Mouse (Mus musculus) layer of hippocampus, postnatal 10 days (tissue): Measurements from ENCODE around the gene Sema4b. TPM values are rescaled to one million over a fixed set of nuclear protein-coding genes. Genes with fewer than 3 reads are reported as not detected.

Experiments
- DNase-seq, 2 experiments: peaks; one replicate each; pipeline ENCODE4 v3.0.0; 2021; ENCODE audit warnings: low spot score in 2 of 2
- total RNA-seq, 2 experiments: library from RNA; stranded (reverse); gene quantifications; 2 replicates each; pipeline ENCODE4 v1.2.3; 2021

Sema4b gene
- total RNA-seq, 2 experiments from 2014 or later, result 30.4 to 30.7 TPM

DNA sequence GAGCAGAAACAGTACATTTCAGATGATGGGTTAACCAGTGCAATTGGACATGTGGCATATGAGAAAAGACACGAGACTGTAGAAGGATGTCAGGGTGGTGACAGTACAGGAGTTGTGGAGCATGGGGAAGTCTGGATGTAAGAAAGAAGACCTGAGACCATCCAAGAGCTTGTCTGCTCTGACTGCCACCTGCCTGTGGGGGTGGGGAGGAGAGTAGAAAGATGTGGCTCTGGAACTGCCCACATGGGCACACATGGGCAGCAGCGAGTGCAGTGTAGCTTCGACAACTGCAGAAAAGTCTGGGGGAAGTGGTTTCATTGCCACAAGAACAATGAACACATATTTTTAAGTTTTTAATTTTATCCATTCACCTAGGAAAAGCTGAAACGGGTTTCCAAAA, 10.7 kb downstream of the Sema4b start:
- no peak for DNase-seq

DNA sequence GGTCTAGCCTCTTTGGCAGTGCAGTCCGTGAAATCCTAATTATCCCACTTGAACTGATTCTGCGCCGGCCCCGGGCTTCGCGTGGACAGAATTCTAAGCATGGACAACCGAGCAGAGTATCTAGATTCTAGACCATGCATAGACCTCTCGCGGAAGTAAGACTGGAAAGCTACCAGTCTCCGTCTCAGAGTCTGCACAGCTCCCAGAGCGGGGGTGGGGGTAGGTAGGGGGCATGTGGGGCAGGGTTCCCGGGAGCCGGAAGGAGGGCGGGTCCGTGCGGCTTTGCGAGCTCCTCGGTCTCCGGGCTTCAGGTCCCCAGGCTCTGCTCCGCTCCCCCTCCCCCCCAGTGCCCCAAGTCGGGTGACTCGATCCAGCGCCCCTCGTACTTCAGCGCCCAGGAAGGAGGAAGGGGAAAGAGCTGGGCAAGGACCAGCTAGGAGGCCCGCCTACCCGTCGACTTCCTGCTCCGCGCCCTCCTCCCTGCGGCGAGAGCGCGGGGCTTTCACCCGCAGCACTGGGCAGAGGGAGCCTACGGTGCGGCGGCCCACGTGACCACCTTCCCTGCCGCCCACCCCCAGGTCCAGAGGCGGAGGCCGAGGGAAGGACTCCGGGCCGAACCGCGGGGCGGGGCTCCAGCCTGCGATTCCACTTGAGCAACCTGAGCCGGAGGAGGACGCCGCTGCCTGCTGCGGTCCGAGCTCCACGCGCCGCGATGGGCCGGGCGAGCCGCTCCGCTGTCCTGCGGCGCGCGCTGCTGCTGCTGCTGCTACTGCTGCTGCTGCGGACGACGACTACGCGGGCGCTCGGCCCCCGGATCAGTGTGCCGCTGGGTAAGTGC, 11.5 kb downstream of the Sema4b start:
- peak; percentile 71 to 82 for DNase-seq

DNA sequence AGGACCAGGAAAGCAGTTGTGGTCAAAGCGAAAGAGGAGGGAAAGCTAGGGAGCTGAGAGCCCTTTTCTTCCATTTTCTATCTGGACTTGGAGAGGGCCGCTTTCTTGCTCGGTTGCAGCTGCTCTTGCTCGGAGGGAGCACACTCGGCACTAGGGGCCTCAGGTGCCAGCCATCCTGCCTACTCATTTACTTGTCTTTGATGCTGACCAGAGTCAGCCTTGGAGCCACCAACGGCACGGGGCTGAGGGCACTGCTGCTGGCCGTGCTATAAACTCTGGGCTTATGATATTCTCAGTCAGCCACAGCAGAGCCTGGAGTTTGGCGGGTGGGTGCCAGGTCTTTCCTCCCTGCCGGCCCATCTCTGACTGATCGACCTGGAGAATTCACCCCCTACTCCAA, 12.2 kb downstream of the Sema4b start:
- DNase-seq, result no peak

DNA sequence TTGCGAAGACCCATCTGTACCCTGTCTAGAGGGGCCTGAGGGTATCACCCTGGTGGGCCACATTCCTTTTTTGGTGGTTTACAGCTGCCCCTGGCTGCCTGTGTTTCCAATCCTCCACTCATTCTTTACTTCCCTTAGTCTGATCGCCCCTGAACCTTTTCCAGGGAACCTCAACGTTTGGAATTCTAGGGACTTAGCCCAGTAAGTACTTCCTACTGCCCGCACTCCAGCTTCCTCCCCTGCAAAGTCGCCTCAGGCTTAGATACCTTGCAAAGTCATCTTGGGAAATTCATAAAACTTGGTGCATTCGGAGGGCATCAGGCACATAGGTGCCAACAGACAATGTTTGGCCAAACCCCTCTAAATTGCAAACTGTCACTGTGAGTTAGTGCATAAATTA, 12.6 kb downstream of the Sema4b start:
- no peak for DNase-seq

DNA sequence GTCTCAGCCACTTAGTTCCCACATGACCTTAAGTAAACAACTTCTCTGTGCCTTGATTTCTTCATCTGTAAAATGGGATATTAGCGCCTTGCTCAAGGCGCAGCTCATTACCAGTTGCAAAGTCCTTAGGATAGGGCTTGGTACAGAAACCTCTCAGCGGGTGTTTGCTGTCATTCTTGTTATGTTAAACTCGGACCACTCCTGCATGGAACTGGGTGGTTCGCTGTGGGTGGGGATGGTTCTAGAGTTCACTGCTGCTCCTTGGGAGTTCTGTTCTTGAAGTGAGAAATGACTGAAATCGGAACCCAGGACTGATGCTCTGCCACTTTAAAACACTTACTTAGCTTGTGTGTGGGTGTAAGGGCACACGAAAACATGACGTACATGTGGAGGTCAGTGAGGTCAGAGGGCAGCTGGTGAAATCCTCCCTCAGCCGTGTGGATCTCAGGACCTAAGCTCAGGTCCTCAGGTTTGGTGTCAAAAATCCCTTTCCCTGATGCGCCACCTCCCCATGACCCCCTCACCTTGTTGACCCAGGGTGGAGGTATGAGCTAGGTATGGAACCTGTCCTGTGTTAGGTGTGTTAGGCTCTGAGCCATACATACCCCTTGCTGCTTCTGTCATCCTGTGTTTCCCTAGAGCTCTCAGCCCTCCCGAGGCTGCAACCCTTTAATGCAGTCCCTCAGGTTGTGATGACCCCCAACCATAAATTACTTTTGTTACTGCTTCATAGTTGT, 13.4 kb downstream of the Sema4b start:
- no peak for DNase-seq

DNA sequence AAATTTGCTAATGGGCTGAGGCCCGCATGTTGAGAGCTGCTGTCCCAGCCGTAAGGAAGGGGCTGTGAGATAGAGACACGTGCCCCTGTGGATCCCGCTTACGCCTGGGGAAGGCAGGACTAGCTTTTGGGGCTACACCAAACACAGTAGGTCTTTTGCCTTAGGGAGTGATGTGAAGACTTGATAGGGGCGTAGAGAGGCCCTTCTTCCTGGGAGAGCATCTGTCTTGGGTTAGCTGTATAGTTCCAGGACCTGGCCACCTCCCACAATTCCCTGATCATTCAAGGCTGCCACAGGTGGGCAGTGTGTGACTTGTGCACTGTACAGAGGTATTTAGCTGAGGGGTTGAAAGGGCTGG, 13.9 kb downstream of the Sema4b start:
- DNase-seq, result no peak

DNA sequence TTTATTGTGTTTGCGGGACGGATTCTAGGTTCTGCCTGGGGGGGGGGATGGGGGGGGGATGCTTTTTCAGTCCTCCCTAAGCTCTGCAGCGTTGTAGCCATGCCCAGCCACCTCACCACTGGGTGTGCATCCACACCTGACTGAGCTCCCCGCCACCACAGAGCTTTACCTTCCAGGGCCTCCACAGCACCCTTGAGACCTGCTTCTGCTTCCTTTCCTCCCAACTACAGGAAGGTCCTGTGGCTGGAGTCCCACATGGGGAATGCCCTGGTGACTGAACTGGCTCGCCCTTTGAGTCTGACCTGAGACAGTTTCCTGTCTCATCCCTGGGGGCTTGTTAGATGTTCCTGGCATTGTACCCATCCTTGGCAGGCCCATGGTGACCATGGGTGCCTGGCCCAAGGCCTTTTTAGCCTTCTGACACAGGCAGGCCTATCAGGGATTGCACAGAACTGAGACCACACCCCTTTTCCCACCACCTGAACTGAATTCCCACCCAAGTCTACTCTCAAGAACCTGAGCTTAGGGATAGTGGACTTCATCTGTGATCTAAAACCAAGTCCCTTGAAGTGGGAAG, 14.4 kb downstream of the Sema4b start:
- no peak for DNase-seq

DNA sequence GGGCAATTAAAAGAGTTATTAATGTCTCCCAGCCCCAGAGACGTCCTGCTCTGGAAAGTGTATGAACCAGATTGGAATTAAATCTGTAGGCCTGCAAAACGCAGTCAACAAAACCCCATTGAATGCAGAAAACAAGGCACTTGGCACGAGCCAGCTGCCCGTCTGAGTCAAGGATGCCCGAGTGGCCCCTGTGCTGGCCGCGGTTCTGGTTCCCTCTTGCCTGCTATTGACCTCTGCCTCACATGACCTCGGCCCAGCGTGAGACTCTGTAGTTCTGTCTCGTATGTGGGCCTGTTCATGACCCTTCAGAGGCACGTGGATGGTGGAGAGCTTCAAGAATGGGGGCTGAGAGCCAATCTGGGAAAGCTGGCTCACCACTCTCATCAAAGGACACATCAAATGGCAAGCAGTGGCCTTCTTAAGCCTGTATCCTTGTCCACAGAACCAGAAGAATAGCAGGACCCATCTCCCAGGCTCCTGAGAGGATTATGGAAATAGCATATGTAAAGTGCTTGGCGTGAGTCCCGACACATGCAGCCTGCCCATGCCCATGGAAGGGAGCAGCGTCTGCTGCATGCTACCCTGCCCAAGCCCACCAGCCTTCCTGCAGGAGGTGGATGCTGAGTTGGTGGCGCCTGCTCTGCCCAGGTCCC, 15.4 kb downstream of the Sema4b start:
- DNase-seq, result no peak

DNA sequence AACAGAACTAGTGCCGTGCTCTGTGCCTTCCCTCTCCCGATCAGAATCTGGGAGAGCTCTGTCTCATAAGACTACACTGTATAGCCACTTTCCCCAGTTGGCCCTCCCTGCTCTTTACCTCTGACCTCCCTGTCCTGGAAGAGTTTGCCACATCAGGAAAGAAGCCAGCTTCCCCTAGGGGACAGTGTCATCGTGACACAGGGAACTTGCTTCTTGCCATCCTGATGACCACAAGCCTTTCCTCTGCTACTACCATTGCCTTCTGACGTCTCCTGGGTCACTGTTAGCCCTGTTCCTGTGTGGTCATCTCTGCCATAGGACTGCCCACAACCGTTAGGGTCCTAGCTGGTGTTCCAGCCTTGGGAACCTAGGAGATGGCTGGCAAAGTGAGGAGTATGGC, 16.3 kb downstream of the Sema4b start:
- DNase-seq, result no peak

DNA sequence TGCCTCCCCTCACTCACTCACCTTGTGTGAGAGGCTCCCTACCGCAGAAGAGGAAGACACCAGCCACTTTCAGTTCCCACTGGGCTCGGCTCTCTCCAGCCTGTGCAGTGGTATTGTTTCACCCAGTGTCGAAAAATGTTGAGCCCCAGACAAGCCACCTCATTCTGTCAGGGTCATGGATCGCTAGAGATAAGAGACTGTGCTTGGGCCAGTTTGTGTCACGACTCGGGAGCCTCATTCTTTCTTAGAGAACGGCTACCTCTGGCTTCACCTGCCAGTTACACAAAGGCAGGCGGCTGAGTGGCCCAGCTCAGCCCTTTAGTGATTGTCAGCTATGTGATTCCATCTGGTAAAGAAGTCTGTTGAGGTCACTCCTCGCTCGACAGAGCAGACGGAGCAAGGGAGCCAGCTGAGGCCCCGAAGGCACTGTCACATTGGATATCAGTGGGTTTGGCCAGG, 17.0 kb downstream of the Sema4b start:
- DNase-seq, result no peak

DNA sequence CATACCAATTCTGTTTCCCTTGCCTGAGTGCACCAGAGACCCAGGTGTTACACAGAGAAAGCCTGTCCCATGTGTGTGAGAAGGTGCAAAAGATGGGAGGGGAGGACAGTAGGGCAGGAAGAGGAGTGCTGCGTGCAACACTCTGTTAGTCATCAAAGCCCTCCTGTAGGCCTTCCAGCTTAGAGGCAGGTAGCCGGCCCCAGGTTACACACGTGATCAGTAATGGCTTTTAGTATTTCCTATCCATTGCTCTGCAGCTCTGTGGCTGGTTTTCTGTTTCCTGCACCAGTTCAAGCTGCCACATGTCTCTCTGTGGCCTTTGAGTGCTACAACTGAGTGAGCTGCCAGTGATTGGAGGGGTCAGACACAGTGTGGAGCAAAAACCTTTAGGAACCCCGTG, 17.7 kb downstream of the Sema4b start:
- no peak for DNase-seq

DNA sequence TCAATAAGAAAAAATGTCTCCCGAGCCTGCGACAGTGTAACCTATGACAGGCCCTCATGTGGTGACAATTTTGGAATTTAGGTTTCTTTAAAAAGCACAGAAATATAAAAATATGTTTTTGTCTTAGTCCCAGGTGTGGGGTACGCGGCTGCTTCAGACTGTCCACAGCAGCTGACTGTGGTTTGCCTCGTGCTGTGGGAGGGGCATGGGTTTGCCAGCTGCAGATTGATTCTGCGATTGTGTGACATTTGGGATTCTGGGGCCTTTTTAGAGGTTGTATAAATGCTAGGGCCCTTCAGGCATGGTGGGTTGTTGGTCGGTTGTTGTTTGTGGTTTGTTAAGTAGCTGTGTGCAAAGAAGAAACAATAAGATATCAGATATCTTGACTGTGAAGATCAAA, 18.3 kb downstream of the Sema4b start:
- no peak for DNase-seq

DNA sequence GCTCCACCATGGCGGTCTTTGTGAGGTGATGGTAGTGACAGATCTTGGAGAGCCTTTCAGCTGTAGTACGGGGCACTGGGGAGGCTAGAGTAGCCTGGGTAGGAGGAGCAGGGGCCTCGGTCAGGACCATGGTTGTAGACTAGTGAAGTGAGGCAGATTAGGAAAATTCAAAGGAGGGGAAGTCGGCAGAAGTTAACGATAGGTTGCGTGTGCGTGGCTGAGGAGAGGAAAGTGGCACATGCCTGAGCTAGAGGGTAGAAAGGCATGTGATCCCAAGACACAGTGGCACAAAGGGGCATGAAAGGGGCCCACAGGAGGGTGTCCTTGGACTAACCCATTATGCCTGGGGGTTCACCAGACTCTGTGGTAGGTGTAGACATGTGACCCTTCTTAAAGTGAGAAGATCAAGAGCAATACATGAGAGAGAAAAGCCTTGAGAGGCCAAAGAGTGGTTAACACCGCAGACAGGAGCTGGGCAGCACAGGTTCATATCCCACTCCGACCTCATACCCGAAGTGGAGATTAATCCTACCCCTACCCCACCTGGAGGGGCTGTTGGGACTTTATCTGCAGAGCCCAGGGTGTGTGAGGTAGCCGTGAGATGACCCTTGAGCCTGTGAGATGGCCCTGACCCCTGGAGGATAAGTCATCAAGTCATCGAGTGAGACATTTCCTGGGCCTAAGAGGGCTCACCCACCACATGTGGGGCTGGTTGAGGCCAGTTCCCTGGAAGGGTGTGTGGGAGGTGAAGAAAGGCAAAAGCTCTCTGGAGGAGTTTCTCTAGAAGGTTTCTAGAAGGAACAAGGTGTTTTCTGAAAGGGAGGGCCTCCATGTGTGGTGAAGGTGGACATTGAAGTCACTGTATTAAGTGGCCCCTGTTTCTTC, 19.3 kb downstream of the Sema4b start:
- no peak for DNase-seq

DNA sequence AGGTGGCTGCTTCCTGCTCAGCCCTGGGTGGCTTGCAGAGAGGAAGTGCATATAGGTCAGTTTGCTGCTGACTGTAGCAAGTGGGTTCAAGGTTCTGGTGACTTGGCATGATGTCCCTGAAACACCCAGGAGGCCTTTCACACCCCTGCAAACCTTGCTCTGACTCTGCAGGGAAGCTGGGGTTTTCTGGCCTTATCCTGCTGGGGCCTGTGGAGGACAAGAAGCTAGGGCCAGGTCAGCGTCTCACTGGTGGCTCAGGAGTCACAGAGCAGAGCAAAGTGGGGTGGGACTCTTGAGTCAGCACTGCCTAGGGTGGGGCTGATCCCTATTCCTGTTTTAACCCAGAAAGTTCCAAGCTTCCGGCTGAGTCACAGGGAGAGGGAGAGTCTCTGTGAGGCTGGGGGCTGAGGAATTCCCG, 20.7 kb downstream of the Sema4b start:
- no peak for DNase-seq

DNA sequence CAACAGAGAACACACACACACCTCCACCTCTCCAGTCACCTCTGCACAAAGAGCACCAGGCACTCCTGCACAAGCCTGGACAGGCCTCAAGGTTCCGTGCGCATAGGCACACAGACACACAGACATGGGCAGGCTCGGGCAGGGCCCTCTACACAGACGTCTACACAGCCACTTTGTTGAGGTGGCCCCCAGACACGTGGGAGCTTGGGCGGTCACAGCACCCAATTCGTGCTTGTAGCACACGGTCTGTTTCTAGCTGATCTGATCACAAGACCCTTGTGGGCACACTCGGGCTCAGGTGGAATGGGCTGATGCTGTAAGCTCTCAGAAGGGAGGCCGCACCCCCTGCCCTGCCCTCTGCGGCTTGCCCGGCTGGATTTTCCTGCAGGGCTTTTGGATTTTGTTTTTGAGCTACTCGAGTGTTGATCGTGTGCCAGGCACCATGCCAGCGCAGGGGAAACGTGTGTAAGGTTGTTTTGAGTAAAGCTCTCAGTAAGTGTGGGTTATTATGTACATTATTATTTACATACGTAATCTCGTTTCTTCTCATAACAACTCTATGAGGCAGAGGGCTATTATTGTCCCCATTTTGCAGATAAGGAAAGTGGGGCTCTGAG, 21.5 kb downstream of the Sema4b start:
- DNase-seq, result no peak

DNA sequence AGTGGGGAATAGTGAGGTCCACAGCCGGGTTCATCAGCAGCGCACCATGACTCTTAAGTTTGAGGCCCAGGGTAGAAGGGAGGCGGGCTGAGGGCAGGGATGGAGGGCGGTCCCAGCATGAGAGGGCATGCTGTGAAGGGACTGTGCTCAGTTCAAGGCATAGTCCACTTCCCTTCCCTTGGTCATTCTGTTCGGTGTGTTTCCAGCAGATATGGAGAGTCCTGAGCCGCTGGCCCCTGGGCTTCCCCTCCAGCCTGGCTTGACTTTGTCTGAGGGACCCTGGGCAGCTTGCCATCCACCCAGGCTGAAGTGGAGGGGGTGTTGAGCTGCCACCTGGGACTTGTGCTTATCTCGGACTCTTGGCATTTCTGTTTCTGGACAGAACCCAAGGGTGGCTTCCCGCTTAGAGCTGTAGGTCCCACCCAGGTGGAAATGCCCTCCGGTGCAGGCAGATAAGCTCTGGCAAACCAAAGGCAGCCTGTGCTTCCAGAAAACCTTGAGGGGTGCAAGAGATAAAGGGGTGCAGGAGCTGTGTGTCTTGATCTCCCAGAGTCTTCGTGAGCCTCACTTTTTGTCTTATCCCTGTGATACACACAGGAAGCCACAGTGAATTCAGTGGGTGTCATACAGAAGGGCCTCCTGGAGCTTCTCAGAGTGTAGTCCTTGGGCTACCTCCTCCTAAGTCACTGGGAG, 22.2 kb downstream of the Sema4b start:
- DNase-seq, result no peak

DNA sequence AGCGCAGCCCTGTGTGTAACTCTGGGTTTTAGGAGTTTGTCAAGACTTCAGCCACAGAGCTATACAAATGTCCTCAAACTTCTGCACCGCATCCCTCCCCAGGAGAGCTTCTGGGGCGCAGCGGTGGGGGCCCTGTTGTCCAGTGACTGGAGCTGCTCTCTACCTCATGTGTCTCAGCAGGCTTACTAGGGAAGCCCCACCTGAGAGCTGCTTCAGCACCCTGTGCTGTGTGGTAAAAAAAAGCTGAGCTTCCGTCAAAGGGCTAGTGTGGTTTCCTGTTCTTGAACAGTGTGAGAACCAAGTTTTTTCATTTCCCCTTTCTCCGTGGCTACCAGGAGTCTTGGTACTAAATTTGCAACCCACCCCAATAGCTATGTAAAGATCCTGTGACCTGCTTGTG, 23.0 kb downstream of the Sema4b start:
- DNase-seq, result no peak

DNA sequence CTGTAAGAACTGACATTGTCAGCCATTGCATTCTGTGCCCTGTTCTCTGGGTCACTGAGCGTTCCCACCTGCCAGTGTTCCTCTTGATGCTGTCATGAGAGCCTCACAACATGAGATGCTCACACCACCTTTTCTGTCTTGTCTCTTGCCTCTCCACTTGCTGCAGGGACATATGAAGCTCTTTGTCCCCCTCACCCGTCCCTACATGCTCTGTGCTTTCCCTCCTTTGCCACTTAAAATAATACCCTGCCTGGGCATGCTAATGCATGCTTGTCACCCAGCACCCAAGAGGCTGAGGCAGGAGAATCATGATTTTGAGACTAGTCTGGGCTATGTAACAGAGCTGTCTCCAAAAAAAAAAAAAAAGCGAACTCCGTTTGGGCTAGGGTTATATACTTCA, 24.3 kb downstream of the Sema4b start:
- DNase-seq, result no peak

DNA sequence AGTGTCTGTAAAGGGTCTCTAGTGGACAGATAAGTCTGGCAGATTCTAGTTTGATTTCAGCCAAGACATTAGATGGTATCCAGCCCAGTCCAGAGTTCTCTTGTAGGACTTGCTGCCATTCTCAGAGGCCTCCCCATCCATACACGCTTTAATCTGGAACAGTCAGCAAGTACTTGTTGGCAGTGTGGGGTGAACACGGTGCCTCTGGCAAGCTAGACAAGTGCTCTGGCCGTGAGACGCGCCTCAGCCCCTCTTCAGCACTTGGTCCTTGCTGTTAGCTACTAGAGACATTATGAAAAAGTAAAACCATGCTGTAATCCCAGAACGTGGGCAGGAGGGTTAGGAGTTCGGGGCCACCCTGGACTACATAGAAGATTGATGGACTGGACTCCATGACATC, 27.0 kb downstream of the Sema4b start:
- DNase-seq, result no peak

DNA sequence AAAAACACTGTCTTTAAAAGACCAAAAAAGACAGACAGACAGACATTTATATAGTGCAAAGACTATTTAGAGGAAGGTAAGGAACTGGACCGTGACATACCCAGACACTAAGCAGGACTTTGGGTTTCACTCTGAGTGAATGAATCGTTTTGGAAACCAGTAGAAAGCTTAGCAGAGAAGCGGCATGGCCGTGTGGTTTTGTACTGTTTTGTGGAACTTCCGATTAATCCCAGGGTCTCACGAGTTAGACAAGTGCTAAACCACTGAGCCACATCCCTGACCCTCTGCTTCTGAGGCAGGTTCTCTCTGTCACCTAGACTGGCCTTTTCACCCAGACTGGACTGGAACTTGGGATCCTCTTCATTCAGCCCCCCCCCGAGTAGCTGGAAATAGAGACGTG, 27.8 kb downstream of the Sema4b start:
- DNase-seq, result no peak
